Mouse (Mus musculus) right cerebral cortex, postnatal 36 days (tissue): Measurements from ENCODE around the gene Nuak2.
"Not testable (repeated sequence)": the region's sequence is repeated elsewhere in the genome, so short reads cannot be mapped to it uniquely, and the experiment has no call there.

Experiments
- DNase-seq, 2 experiments: peaks; one replicate each; pipeline ENCODE4 v3.0.0; 2022; ENCODE audit warnings: low spot score in 2 of 2, mixed read lengths in 1 of 2

Nuak2 gene

GRCm38 (mm10) chr1:132315889-132316624 lies at the start of gene Nuak2:
Nuak2 (plus strand) TSS chr1:132316126.
- DNase-seq: peak; percentile 71

- DNase-seq: no peak
Observed at GRCm38 (mm10) chr1:132266791-132267557, 49.0 kb upstream of the Nuak2 start.

GRCm38 (mm10) chr1:132267959-132268358 lies 48.0 kb upstream of the Nuak2 start:
- DNase-seq: peak in 1 of 2 experiments; percentile 14

- DNase-seq: no peak
Observed at GRCm38 (mm10) chr1:132268418-132269060, 47.4 kb upstream of the Nuak2 start.

GRCm38 (mm10) chr1:132271237-132271636 lies 44.7 kb upstream of the Nuak2 start:
- DNase-seq: no peak

- no peak for DNase-seq
Observed at GRCm38 (mm10) chr1:132276694-132277093, 39.2 kb upstream of the Nuak2 start.

GRCm38 (mm10) chr1:132277124-132277523 lies 38.8 kb upstream of the Nuak2 start:
- no peak for DNase-seq

GRCm38 (mm10) chr1:132280636-132281035 lies 35.3 kb upstream of the Nuak2 start:
- not testable (repeated sequence) for DNase-seq

- DNase-seq: no peak
Observed at GRCm38 (mm10) chr1:132281523-132282176, 34.3 kb upstream of the Nuak2 start.

- DNase-seq: no peak
Observed at GRCm38 (mm10) chr1:132282177-132282536, 33.8 kb upstream of the Nuak2 start.

GRCm38 (mm10) chr1:132283018-132283417 lies 32.9 kb upstream of the Nuak2 start:
- no peak for DNase-seq

- no peak for DNase-seq
Observed at GRCm38 (mm10) chr1:132286735-132287134, 29.2 kb upstream of the Nuak2 start.

GRCm38 (mm10) chr1:132287445-132287844 lies 28.5 kb upstream of the Nuak2 start:
- DNase-seq: no peak

- no peak for DNase-seq
Observed at GRCm38 (mm10) chr1:132287991-132288451, 27.9 kb upstream of the Nuak2 start.

- DNase-seq: no peak
Observed at GRCm38 (mm10) chr1:132289965-132290364, 26.0 kb upstream of the Nuak2 start.

GRCm38 (mm10) chr1:132290921-132291675 lies 24.8 kb upstream of the Nuak2 start:
- no peak for DNase-seq

GRCm38 (mm10) chr1:132291706-132292105 lies 24.2 kb upstream of the Nuak2 start:
- no peak for DNase-seq

- no peak for DNase-seq
Observed at GRCm38 (mm10) chr1:132292318-132293129, 23.4 kb upstream of the Nuak2 start.

GRCm38 (mm10) chr1:132295506-132295905 lies 20.4 kb upstream of the Nuak2 start:
- no peak for DNase-seq

GRCm38 (mm10) chr1:132296051-132296450 lies 19.9 kb upstream of the Nuak2 start:
- no peak for DNase-seq
